Mouse (Mus musculus) small intestine, adult 2 months (tissue): ENCODE results near the gene Nuak1.

Experiments used
- CTCF ChIP-seq: fragments of 200-500 bp; IDR thresholded peaks from 2 replicates; pipeline ENCODE4 v1.5.1; 2012; ENCODE audit warnings: low read depth, mild to moderate bottlenecking, control low read depth, inconsistent platforms, low read length, moderate library complexity, mixed read lengths; ENCODE audit not compliant: insufficient replicate concordance, insufficient read length; ENCODE audit errors: extremely low read depth
- POLR2A ChIP-seq: fragments of 200-500 bp; IDR thresholded peaks from 2 replicates; pipeline ENCODE4 v1.6.1; 2012; ENCODE audit warnings: low read depth, mild to moderate bottlenecking, control low read depth, inconsistent platforms, low read length, moderate library complexity

- no peak for TF ChIP-seq CTCF
- TF ChIP-seq POLR2A, result no peak
Observed at GRCm38 (mm10) chr10:84413310-84413709, 27.1 kb downstream of the Nuak1 start.
